Mouse (Mus musculus): ENCODE data around the gene Opn5.

The Opn5 gene

GRCm38 (mm10) chr17:42611295-42611694, at the start of gene Opn5:
Opn5 (minus strand) TSS chr17:42611395.
- no peak for DNase-seq (ENCODE audit: low read depth, low spot score)

- peak; percentile 1 for DNase-seq (ENCODE audit: low read depth, low spot score)
Observed at GRCm38 (mm10) chr17:42658634-42659422, 47.6 kb upstream of the Opn5 start.

- DNase-seq (ENCODE audit: low read depth, low spot score), result no peak
Observed at GRCm38 (mm10) chr17:42643416-42643815, 32.2 kb upstream of the Opn5 start.

DNA sequence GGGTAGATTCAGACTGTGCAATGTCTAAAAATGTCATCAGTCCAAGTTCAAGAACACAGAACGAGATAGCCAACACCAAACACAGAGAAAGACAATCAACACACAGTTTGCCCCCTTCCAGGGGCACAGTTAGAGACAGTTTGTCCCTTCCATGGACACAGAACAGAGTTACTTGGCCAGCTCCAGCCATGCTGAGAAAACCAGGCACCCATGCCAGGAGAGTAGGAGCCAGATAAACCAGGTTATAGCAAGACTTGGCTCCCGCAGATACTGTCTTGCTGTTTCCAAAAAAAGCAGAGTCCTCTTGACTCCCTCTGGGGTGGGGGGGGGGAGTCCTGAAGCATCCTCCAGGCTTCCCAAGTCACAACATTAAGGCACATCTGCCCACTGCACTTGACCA, 19.0 kb upstream of the Opn5 start:
- DNase-seq (ENCODE audit: low read depth, low spot score), result no peak

DNA sequence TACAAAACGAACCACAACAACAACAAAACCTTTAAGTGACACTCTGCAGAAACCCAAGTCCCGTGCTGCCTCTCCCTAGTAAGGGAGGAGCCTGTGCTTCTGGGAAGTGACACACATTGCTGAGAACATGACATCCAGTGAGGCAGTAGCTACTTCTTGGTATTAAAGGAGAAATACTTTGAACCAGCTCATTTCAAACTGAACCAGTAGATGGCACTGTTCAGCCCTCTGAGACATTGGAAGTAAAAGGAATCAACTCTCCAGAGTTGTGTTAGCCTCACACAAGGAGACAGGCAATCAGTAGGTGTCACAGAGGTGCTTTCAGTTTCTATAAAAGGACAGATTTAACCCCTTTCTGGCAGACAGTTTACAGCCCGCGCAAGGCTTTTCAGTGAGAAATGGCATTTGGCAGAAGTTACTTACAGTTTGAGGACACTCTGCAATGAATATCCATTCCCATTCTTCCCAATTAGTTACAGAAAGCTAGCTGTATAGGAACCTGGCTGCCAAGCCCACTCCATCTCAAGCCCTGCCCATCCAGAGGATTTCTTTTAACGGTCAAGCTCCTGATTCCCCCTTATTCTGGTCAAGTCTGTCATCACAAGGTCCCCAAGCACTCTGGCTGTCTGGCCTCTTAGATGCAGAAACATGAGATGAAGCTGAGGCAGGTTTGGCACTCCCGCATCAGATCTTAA, 2.0 kb upstream of the Opn5 start:
- peak; percentile 0 for DNase-seq (ENCODE audit: low read depth, low spot score)

DNA sequence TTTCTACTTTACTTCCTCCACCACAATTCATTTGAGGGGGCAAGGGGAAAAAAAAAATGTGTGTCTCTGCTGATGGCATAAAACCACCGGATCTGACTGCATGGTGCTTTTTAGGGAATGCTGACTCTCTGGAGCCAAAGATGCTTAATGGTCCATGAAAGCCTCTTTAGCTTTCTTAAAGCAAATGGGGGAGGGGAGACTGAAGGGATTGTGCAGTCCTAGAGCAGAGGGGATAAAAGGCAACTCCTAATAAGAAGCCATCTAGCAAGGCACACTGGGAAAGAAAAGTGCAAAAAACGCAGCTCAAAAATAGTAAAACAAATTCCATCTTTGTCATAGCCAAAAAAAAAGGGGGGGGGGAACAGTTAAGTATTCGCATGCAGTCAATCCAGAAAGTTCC, 2.9 kb downstream of the Opn5 start:
- no peak for DNase-seq (ENCODE audit: low read depth, low spot score)

DNA sequence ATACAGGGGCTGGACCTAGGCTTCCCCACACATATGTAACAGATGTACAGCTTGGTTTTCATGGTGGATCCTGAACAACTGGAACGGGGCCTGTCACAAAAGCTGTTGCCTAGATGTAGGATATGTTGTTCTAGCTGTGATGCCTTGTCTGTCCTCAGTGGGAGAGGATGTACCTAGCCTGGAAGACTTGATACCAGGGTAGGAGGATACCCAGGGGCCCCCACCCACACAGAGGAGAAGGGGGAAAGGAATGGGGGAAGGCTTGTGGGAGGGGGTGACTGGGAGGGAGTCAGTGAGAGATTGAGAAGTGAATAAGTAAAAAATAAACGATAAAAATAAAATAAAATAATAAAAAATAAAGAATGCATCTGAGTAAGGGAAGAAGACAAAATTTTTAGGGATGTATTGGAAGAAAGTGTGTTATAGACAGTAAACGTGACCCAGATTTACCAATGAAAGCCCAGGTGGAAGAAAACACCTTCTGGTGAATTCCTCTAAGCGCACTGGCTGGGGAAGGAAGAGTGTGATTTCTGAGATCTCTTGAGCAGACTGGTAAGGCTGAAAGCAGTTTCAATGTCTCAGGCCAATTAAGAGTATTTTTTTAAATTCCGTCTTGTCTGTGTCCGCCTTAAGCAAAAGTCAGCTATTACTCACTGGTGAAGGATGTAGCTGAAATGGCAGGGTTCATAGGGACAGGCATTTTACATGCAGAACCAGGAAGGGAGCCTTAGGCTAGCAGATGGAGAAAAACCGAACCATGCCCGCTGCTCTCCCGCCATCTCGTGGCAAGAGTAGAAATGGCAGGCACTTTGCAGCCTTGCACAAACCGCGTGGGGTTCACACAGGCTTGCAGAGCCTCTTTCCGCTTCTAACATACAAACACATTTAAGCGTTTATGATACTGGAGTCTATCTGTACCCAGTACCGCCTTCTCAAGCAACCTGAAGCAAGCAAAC, 8.1 kb downstream of the Opn5 start:
- DNase-seq (ENCODE audit: low read depth, low spot score), result no peak

DNA sequence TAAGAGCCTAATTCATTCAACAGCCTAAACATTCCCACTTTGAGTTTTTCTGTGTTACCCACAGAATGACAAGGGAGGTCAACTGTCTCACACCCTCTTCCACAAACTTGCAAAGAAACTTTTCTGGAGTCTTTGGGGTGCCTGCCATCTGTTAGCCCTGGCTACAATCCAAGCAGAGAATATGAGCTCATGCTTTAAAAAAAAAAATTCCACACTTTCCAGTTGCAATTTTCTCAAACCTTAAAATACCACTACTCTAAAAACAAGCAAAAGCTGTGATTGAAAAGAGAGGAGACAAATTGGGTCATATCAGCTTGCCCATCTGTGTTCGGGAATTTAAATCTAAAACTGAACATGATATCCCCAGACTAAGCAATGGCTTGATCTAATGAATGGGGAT, 24.7 kb downstream of the Opn5 start:
- DNase-seq (ENCODE audit: low read depth, low spot score), result no peak

DNA sequence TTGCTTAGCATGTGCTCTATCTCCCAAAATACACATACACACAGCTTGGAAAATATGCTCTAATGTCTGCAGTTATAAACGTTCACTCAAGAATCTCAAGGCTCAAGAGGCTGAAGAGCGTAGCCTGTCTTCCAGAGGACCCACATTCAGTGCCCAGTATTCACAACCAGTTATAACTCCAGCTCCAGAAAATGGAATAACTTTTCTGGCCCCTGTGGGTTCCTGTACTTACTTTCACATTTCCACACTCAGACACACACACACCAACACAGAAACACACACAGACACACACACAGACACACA, 28.2 kb downstream of the Opn5 start:
- no peak for DNase-seq (ENCODE audit: low read depth, low spot score)

GRCm38 (mm10) chr17:42582281-42583028, 28.7 kb downstream of the Opn5 start:
- no peak for DNase-seq (ENCODE audit: low read depth, low spot score)

GRCm38 (mm10) chr17:42580623-42581022, 30.6 kb downstream of the Opn5 start:
- DNase-seq (ENCODE audit: low read depth, low spot score), result no peak

DNA sequence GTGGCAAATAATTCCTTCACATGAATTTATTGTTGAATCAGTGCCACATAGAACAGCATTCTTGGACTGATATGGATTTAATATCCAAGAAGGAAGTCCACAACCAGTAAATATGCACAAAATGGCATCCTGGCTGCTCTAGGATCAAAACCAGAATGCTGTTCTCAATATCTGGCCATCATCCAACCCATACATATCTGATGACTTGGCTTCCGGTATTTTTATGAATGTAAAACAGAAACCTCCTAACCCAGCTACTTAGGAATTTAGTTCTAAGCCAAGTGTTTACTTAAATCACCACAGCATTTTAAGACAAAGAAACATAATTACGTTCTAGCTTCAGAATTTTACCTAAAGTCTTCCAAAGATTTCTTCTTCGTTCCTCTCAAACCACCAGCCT, 31.0 kb downstream of the Opn5 start:
- DNase-seq (ENCODE audit: low read depth, low spot score), result no peak

DNA sequence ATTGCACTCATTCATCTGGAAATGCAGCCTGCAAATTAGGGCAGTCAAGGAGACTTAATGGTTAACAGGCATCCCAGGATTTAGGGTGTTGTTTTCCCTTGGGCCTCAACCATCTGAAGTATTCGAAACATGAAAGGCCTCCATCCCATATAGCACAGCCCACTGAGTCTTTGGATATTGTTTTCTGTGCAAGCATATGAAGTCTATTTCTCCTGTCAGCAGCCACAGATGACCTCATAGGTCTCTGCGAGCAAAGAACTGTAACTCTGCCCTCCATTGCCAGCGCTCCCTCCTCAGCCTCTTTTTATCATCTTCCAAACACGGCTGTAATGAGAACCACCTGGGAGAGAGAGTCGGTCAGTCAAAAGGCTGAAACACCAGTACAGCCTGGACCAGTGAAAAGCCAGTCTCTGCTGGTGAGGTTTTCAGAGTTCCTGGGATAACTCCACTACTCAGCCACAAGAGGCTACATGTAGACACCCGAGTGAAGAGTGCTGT, 34.5 kb downstream of the Opn5 start:
- no peak for DNase-seq (ENCODE audit: low read depth, low spot score)

DNA sequence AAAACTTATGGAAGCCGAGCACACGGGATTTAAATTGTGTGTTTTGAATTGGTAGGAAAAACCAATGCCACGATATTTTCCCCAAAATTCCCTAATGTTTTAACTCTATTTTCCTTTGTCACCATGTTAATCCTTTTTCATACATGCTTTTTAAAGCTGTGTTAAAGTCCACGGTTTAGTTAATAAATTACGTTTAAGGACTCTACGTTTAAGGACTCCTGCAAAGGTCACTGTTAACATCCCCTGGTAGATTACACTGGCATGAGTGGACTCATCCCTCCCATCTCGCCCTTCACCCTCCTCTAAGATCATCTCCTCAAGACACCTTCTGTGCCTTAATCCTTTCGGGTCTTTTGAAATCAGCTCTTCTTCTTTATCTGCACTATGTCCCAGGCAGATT, 37.4 kb downstream of the Opn5 start:
- DNase-seq (ENCODE audit: low read depth, low spot score), result no peak

DNA sequence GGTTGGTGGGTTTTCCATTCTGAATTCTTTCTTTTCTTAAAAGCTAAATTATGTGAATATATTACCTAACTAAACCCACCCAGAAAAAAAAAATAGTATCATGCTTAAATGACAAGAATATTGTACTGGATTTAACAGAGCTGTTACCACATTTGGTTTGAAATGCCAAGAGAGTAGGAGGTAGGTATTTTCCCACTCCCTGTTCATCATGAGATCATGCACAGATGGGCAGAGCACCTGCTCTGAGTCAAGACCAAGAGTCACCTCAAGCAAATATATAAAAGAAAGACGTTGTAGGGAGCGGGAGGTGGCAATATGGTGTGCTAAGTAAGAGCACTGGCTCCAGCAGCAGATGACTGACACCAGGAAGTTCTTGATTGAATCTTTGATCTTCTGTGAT, 61.6 kb downstream of the Opn5 start:
- DNase-seq (ENCODE audit: low read depth, low spot score), result no peak

DNA sequence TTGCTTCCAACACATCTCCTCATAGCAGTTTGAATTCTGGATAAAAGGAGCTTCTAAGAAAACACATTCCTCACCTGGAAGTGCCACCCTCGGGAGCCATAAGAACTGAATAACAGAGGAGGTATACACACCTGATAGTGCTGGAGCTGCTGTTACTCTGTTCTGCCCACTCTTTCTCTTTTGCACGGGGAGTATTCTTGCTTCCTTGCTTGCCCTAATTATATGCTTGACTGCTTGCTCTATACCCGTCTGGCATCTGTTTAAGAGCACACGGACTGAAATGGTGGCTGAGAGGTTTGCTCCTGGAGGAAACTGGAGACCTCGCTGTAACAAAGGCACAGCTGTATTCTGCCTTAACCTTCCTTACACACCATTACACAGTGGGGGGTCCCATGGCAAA, 81.0 kb downstream of the Opn5 start:
- DNase-seq (ENCODE audit: low read depth, low spot score), result no peak

DNA sequence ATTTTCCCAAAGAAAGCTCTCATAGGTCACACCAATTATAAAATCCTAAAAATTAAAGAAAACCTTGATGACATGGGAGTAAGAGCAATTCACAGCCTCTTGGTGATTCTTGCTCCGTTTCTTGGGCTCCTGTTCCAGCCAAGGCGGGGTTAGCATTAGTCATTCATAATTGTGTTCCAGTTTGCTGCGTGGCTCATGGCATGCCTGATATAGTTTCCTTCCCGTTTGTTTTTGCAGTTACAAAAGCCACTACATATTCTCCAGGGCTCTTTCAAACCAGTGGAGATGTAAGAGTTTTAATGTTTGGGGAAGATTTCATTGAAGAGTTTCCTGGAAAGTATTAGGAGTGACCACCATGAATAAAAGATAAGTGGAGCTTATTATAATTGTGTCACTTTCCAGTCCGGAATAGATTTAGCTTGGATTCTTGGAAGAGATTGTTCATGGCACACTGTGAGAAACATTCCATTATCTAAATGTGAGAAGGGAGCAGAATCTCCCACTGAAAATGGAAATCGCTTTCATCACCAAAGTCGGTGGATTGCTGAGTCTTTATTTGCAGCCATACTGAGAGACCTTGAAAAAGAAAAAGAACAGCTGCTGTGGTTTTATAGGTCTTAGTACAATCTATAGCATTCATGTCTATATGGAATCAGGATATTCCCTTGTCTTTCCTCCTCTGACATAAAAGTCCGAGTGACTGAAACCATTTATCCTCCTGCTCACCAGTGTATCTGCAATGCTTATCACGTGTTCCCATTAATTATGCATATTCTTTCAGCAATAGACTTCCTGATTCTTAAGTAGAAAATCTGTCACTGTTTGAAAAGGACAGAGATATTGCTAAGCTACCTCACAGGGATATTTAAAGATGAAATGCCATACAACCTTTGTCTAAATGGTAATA, 101.6 kb downstream of the Opn5 start:
- no peak for DNase-seq (ENCODE audit: low read depth, low spot score)

Data from c-Kit-negative CD71-positive TER-119-positive erythroid progenitor cells, embryonic 14.5 days (primary cell).